Mouse (Mus musculus) ES-Bruce4 (cell line): ENCODE data around the gene Tmsb15b2.

ENCODE experiments used
- CTCF ChIP-seq: IDR thresholded peaks from one replicate; pipeline ENCODE4 v1.8.1; 2011; ENCODE audit warnings: low read depth, low read length
- POLR2A ChIP-seq: IDR thresholded peaks from one replicate; pipeline ENCODE4 v1.8.1; 2011; ENCODE audit warnings: low read length; ENCODE audit not compliant: insufficient read depth

- no peak for TF ChIP-seq CTCF
- TF ChIP-seq POLR2A = no peak
Observed at GRCm38 (mm10) chrX:136996256-136996655, 21.0 kb upstream of the Tmsb15b2 start.
